Mouse (Mus musculus): ENCODE data around the gene Inpp5b.

DNA sequence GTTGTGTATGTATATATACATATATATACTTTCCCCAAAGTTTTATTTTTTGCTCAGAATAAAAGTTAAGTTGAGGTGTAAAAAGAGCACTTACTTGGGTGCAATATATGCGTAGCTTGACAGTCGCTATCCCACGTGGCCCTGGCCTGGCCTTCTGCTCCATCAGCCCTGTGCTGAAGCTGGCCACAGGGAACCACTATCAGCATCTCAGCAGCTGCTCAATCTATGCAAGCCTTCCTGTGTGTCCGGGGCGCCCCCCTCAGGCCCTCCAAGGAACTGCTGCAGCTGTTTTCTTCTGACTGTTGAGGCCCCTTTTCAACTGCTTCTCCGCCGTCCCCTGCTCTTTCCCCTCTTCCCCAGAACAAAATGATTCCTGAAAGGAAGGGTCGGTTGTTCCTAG is 105.9 kb downstream of the Inpp5b start:
- TF ChIP-seq CTCF (IDR thresholded peaks at IDR 0.05; ENCODE audit: extremely low read depth, insufficient read length, insufficient replicate concordance, low read depth, low read length) (peak; percentile 93), POLR2A (IDR thresholded peaks at IDR 0.05; ENCODE audit: low read depth, low read length) (no peak)

All from small intestine, adult 2 months (tissue).